Mouse (Mus musculus): Measurements from ENCODE around the gene Tnfrsf12a. TPM values are rescaled to one million over a fixed set of nuclear protein-coding genes. Genes with fewer than 3 reads are reported as not detected.

Gene Tnfrsf12a
- 3.9 and 4.6 TPM in 2 replicates for polyA plus RNA-seq (2016; fragmentation: Nextera tagmentation; extraction: Ambion mirVana)

DNA sequence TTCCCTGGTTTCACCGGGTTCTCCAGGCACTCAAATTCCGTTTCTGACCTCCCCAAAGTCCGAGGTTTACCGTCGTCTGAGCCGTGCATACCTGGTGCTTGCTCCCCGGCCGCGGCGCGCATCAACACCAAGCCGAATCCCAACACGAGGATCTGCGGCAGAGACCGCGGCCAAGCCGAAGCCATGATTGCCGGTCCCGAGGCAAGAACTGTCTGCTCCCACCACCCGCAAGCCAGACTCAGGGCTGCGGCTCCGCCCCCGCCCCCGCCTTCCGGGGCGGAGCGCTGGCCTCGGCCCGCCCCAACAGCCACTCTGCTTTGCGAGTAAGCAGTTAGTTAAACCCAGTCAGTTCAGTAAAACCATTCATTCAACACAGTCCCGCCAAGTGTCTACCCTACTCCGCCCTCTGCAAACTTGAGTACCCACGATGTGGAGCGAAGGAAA is at the start of gene Tnfrsf12a:
Tnfrsf12a (minus strand) TSS at position 233 of the 444 bp plus-strand sequence.
- H3K9me3 ChIP-seq, result no peaks in the 10 kb centered on the region
- H3K4me3 ChIP-seq, result peak within 1 kb of the TSS; percentile 65
- DNase-seq (ENCODE audit: extremely low spot score, low spot score), result peak; percentile 84
- H3K27me3 ChIP-seq (ENCODE audit: poor library complexity, severe bottlenecking), result peaks cover 81% of the 10 kb centered on the region
- peak within 1 kb of the TSS; percentile 67 for H3K27ac ChIP-seq
- H3K4me1 ChIP-seq, result peaks cover 69% of the 10 kb centered on the region
- under 1% methylated on average over 34 of the region's 34 CpGs for WGBS
- H3K36me3 ChIP-seq (replicated peaks), result no peaks in the 10 kb centered on the region

DNA sequence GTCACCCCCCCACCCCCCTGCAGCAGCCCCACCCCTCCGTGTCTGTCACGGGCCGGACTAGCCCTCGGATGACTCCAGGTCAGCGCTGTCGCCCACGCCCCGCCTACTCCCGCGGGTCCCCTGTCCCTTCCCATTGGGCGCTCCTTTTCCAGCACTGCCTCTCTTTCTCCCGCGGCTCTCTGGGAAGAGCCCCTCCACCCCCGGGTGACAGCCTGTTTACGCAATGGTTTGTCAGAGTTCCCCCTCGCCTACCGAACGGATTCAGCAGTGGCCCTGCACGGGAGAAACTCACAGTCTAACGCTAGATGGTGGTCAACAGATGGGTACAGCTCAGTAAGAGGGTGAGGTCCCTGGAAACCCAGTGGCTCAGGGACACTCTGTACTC is 49.5 kb upstream of the Tnfrsf12a start:
- peak overlapping the region; percentile 95 for H3K27ac ChIP-seq
- H3K4me1 ChIP-seq, result peaks cover 24% of the 10 kb centered on the region
- 0 out of 2 replicates have a peak, but pooled peaks cover 10% of the 10 kb centered on the region for H3K27me3 ChIP-seq (ENCODE audit: poor library complexity, severe bottlenecking)
- H3K9me3 ChIP-seq, result no peaks in the 10 kb centered on the region
- H3K4me3 ChIP-seq, result peak overlapping the region; percentile 88
- DNase-seq (ENCODE audit: extremely low spot score, low spot score), result peak; percentile 80
- WGBS, result under 1% methylated on average over 20 of the region's 20 CpGs
- no peaks in the 10 kb centered on the region for H3K36me3 ChIP-seq (replicated peaks)

DNA sequence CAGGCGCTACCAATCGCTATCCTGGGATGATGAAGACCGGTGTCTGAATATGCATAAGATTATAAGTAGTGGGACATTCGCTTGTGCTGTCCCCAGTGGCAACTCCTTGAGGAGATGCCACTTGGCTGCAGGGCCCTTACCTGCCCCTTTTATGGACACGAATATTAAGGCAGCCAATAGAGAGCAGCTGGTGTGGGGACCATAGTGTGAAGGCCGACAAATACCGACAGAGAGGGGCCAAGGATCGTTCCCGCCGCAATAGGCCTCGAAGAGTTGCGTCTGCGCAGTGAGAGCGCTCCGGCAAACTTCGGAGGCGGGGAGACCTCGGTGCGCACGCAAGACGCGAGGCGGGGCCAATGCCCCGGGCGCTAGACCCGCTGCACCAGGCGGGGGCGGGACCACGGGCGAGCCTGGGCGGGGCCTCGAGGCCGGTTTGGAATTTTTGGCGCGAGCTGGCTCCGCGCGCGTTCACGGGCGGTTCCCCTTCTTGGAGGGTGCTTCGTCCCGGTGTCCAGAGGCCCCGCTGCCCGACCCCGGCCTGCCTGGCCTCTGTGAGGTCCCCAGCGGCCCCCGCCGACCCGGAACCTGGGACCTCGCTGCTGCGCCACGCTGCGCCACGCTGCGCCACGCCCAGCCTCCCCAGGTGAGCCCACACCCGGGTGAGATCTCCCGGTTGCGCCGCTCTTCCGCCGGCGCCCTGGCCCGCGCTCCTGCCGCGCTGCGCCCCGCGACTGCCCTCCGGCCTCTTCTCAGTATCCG is 48.9 kb upstream of the Tnfrsf12a start, which contains the start of gene Pkmyt1:
Pkmyt1 (plus strand) TSS at position 338 of the 759 bp plus-strand sequence.
- no peaks in the 10 kb centered on the region for H3K9me3 ChIP-seq
- H3K27ac ChIP-seq, result peak within 1 kb of the TSS; percentile 95
- H3K27me3 ChIP-seq (ENCODE audit: poor library complexity, severe bottlenecking), result 0 out of 2 replicates have a peak, but pooled peaks cover 10% of the 10 kb centered on the region
- 2% methylated on average over 73 of the region's 73 CpGs for WGBS
- DNase-seq (ENCODE audit: extremely low spot score, low spot score), result peak; percentile 94
- peak within 1 kb of the TSS; percentile 88 for H3K4me3 ChIP-seq
- H3K4me1 ChIP-seq, result peaks cover 24% of the 10 kb centered on the region
- no peaks in the 10 kb centered on the region for H3K36me3 ChIP-seq (replicated peaks)

DNA sequence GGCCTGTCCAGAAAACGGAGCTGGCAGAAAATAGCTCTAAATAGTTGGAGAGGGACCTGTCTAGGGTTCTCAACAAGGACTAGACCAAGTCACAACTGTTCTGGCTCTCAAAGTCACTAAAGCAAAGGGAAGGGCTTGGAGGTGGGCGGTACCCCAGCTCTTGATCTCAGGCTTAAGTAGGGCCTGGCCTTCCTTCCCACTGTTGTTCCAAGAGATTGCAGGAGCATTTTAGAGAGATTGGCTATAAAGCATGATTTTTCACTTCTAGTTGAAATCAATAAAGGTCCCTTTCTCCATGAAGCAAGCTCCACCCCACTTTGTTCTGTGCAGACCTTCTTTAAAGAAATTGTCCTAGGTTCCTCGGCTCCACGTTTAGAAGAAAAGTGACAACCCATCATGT is 48.2 kb upstream of the Tnfrsf12a start:
- peak overlapping the region; percentile 95 for H3K27ac ChIP-seq
- no peaks in the 10 kb centered on the region for H3K9me3 ChIP-seq
- H3K36me3 ChIP-seq (replicated peaks), result no peaks in the 10 kb centered on the region
- 72% methylated on average over 4 of the region's 4 CpGs for WGBS
- H3K4me3 ChIP-seq, result peak overlapping the region; percentile 88
- no peak for DNase-seq (ENCODE audit: extremely low spot score, low spot score)
- 0 out of 2 replicates have a peak, but pooled peaks cover 10% of the 10 kb centered on the region for H3K27me3 ChIP-seq (ENCODE audit: poor library complexity, severe bottlenecking)
- peaks cover 24% of the 10 kb centered on the region for H3K4me1 ChIP-seq

DNA sequence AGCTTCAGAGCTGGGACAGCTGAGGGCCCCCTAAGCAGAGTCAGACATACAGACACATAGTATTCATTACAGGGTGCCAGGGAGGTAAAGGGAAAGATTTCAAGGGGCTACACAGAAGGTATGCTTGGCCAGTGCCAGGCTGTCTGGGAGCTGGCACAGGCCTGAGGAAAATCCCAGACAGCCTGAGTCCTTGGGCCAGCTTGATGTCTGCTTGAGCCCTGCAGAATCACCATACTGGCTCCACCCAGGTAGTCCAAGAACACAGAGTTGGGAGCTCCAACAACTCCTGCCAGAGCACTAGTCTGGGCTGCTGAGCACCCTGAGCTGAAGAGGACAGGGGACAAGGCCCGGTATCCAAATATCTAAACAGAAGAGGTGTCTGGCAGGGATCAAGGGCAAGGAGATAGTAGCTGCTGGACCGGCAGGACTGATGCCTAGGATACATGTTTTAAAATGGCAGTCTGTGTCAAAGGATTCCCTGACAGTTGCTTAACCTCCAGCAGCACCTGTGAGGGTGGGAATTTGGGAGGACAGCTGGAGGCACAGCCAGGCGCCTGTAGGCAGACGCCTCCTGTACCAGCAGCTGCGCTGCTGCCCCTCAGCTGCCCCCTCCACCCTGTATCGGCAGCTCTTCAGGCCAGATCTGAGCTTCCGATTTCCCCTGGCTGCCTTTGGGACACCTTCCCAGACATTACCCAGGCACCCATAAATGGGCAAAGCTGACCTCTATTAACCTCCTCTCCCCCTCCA is 45.3 kb upstream of the Tnfrsf12a start, which contains the start of gene 1520401A03Rik:
1520401A03Rik (minus strand) TSS at position 408 of the 750 bp plus-strand sequence.
- H3K27ac ChIP-seq, result no peak within 1 kb of the TSS
- H3K4me1 ChIP-seq, result peaks cover 24% of the 10 kb centered on the region
- H3K27me3 ChIP-seq (ENCODE audit: poor library complexity, severe bottlenecking), result 0 out of 2 replicates have a peak, but pooled peaks cover 10% of the 10 kb centered on the region
- no peak for DNase-seq (ENCODE audit: extremely low spot score, low spot score)
- H3K9me3 ChIP-seq, result no peaks in the 10 kb centered on the region
- 87% methylated on average over 7 of the region's 7 CpGs for whole genome bisulfite sequencing
- H3K36me3 ChIP-seq (replicated peaks), result no peaks in the 10 kb centered on the region
- no peak within 1 kb of the TSS for H3K4me3 ChIP-seq

DNA sequence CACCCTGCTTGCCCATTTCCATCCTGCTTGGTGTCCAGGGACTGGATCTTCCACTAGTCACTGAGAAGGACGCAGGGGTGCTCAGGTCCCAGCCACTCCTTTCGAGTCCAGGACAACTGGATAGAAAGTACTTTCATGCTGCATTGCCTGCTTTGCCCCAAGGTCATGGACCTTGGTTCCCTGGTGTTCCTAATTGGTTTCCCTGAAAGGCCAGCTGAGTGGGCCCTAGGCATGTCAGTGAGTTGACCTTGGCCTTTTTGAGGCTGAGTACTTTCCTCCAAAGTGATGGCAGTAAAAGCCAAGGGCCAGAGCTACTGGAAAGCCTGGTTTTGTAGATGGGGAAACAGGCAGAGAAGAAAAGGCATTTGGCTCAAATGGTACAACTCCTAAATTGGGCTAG is 44.6 kb upstream of the Tnfrsf12a start:
- H3K4me1 ChIP-seq, result peaks cover 17% of the 10 kb centered on the region
- WGBS, result 85% methylated on average over 2 of the region's 2 CpGs
- H3K27ac ChIP-seq, result no peak overlapping the region
- no peaks in the 10 kb centered on the region for H3K9me3 ChIP-seq
- no peak for DNase-seq (ENCODE audit: extremely low spot score, low spot score)
- H3K36me3 ChIP-seq (replicated peaks), result no peaks in the 10 kb centered on the region
- 0 out of 2 replicates have a peak, but pooled peaks cover 10% of the 10 kb centered on the region for H3K27me3 ChIP-seq (ENCODE audit: poor library complexity, severe bottlenecking)
- H3K4me3 ChIP-seq, result no peak overlapping the region

DNA sequence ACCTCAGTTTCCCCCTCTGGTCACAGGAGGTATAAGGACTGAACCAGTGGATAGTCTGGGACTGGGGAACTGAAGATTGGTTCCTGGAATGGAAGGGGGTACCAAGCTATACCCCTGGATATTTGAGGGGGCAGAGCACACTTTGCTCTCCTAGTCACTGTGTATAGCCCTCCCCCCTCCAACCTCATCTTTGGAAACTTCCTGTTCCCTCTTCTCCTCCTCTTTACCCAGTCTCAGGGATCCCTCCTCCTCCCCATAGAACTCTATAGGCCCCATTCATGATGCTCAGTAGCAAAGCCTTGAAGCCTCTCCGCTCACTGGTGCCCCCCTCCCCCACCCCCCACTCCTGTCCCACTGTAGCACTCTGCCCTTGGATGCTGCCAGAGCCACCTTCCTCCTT is 42.2 kb upstream of the Tnfrsf12a start:
- 0 out of 2 replicates have a peak, but pooled peaks cover 10% of the 10 kb centered on the region for H3K27me3 ChIP-seq (ENCODE audit: poor library complexity, severe bottlenecking)
- no peaks in the 10 kb centered on the region for H3K9me3 ChIP-seq
- H3K36me3 ChIP-seq (replicated peaks), result no peaks in the 10 kb centered on the region
- H3K27ac ChIP-seq, result no peak overlapping the region
- WGBS, result 6% methylated on average over 1 of the region's 1 CpGs
- H3K4me1 ChIP-seq, result 0 out of 2 replicates have a peak, but pooled peaks cover 3% of the 10 kb centered on the region
- no peak for DNase-seq (ENCODE audit: extremely low spot score, low spot score)
- no peak overlapping the region for H3K4me3 ChIP-seq

DNA sequence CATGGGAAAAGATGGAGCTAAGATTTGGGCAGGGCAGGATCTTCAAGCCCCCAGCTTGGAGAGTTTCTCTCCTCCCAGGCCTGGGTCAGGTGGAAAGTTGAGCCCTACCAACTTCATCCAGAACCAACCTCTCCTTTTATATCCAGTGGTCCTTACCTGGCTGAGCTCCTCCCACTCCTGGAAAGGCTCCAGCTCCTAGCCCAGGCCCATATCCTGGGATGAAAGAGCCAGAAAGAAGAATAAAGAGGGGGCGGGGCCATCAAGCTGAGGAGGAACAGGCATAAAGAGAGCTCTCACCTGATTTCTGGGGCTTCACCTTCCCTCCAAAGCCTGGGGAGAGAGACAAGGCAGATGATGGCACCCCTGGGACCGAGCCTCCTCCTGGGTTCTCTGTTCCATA is 39.7 kb upstream of the Tnfrsf12a start:
- Histone ChIP-seq H3K4me1 (0 out of 2 replicates have a peak, but pooled peaks cover 3% of the 10 kb centered on the region), H3K27ac (no peak overlapping the region), H3K9me3 (no peaks in the 10 kb centered on the region), H3K36me3 (replicated peaks) (no peaks in the 10 kb centered on the region), H3K4me3 (no peak overlapping the region), H3K27me3 (ENCODE audit: poor library complexity, severe bottlenecking) (no peaks in the 10 kb centered on the region)
- DNase-seq (ENCODE audit: extremely low spot score, low spot score), result no peak
- WGBS, result 54% methylated on average over 2 of the region's 2 CpGs

DNA sequence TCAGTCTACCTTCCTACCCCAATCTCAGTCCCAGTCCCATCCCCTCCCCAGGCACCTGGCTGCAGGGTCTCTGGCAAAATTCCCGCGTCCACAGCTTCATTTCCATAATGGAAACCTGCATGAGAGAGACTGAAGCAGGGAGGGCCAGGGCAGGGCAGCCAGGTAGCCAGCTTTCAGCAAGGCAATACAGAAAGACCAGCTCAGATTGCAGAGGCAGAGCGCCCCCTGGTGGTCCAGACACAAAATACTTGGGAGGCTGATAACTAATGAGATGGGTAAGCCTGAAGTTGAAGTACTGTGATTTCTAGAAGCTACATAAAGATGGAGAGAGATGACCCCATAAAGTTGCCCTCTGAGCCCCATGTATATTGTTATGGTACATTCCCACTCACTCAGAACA is 28.9 kb upstream of the Tnfrsf12a start:
- 0% methylated on average over 3 of the region's 3 CpGs for WGBS
- no peak overlapping the region for H3K27ac ChIP-seq
- H3K9me3 ChIP-seq, result no peaks in the 10 kb centered on the region
- peaks cover 9% of the 10 kb centered on the region; the same call in 1 of the 2 replicates for H3K4me1 ChIP-seq
- H3K4me3 ChIP-seq, result no peak overlapping the region
- DNase-seq (ENCODE audit: extremely low spot score, low spot score), result peak; percentile 83
- peaks cover 34% of the 10 kb centered on the region for H3K27me3 ChIP-seq (ENCODE audit: poor library complexity, severe bottlenecking)
- H3K36me3 ChIP-seq (replicated peaks), result no peaks in the 10 kb centered on the region

DNA sequence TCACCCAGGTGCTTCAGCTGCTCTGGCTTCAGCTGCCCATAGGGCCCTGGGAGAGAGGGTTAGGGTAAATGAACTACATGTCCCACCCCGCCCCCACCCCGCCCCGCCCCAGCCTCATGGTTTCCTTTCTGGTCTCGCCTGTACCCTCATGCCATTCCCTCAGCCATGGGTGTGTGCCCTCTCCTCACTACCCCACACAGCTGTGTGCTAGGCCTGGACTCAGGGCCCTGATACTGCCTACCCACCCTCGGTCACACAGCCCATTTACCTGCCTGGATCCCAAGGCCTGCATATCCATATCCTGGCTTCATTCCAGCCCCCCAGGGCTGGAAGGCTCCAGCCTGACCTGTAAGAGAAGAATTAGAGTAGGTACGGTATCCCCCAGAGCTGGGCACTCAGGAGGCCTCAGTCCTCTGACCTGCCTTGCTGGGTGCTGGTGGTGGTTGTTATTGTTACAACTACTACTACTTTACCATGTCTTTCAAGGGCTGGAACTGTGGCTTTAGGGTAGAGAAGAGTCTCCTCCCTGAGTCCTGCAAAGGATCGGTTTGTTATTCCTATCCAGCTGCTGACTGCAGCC is 28.3 kb upstream of the Tnfrsf12a start:
- no peak for DNase-seq (ENCODE audit: extremely low spot score, low spot score)
- Histone ChIP-seq H3K36me3 (replicated peaks) (no peaks in the 10 kb centered on the region), H3K27me3 (ENCODE audit: poor library complexity, severe bottlenecking) (peaks cover 40% of the 10 kb centered on the region), H3K4me1 (peaks cover 9% of the 10 kb centered on the region; the same call in 1 of the 2 replicates), H3K4me3 (no peak overlapping the region), H3K27ac (no peak overlapping the region), H3K9me3 (no peaks in the 10 kb centered on the region)
- whole genome bisulfite sequencing, result 74% methylated on average over 7 of the region's 7 CpGs

DNA sequence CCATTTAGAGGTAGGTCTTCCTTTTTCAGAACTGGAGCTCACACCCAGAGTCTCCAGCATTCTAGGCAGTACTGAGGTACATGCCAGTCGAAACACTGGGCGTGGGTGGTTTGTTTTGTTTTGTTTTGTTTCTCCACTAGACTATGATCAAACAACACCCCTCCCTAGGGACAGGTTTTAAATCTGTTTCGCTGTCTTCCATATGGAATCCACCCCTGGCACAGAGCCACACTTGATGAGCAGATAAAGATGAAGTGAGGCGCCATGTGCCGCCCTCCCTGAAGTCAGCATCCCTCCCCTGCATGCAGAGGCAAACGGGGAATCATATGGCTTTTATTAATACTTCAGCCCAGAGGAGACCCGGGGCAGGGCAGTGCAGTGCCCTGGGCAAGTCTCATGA is 27.5 kb upstream of the Tnfrsf12a start:
- peaks cover 44% of the 10 kb centered on the region for H3K27me3 ChIP-seq (ENCODE audit: poor library complexity, severe bottlenecking)
- no peak overlapping the region for H3K27ac ChIP-seq
- no peak overlapping the region for H3K4me3 ChIP-seq
- no peaks in the 10 kb centered on the region for H3K36me3 ChIP-seq (replicated peaks)
- WGBS, result 65% methylated on average over 7 of the region's 7 CpGs
- no peak for DNase-seq (ENCODE audit: extremely low spot score, low spot score)
- H3K4me1 ChIP-seq, result peaks cover 13% of the 10 kb centered on the region
- no peaks in the 10 kb centered on the region for H3K9me3 ChIP-seq

DNA sequence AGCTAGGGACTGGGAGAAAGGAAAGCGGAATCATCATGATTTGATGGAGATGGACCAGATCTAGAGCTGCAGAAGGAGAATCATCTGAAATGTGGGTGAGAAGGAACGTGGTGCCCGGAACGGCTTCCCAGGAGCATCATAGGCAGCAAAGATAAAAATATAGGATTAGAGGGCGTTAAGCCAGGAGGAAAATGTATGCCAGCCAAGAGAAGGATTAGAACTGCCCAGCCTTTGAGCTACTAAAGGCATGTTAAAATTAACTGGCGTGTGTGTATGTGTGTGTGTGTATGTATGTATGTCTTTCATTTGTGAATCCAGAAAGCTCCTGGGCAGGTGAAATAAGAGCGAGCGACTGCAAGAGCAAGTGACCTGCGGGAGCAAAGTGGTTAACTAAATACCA is 26.0 kb upstream of the Tnfrsf12a start:
- Histone ChIP-seq H3K27ac (no peak overlapping the region), H3K36me3 (replicated peaks) (no peaks in the 10 kb centered on the region), H3K4me3 (no peak overlapping the region), H3K27me3 (ENCODE audit: poor library complexity, severe bottlenecking) (peaks cover 55% of the 10 kb centered on the region), H3K4me1 (peaks cover 25% of the 10 kb centered on the region), H3K9me3 (no peaks in the 10 kb centered on the region)
- WGBS, result 83% methylated on average over 9 of the region's 9 CpGs
- DNase-seq (ENCODE audit: extremely low spot score, low spot score), result no peak

Data from forebrain, embryonic 10.5 days (tissue).